Mouse (Mus musculus) megakaryocyte, embryonic 14.5 days (primary cell): ENCODE data around the gene Fam129c. TPM values are rescaled to one million over a fixed set of nuclear protein-coding genes. Genes with fewer than 3 reads are reported as not detected.

Source experiments
- H3K27me3 ChIP-seq: replicated peaks from 2 replicates; pipeline ENCODE3; 2012; ENCODE audit warnings: inconsistent platforms
- H3K36me3 ChIP-seq: replicated peaks from 2 replicates; pipeline ENCODE3; 2012; ENCODE audit warnings: low read length, inconsistent platforms, mixed read lengths
- H3K4me1 ChIP-seq: 2 replicates; pipeline ENCODE4 v1.6.1; 2012; ENCODE audit warnings: inconsistent platforms
- H3K4me3 ChIP-seq: replicated peaks from 2 replicates; pipeline ENCODE3; 2012; ENCODE audit warnings: moderate library complexity, mild to moderate bottlenecking, inconsistent platforms
- H3K9me3 ChIP-seq: 2 replicates; pipeline ENCODE4 v1.6.1; 2012; ENCODE audit warnings: inconsistent platforms
- FLI1 ChIP-seq: IDR thresholded peaks from 2 replicates; pipeline ENCODE4 v1.6.1; 2012; ENCODE audit warnings: low read length, inconsistent platforms, mixed read lengths
- GATA1 ChIP-seq: IDR thresholded peaks from 3 replicates; pipeline ENCODE4 v1.6.1; 2012; ENCODE audit warnings: mixed read lengths, low read length, inconsistent platforms, borderline replicate concordance
- polyA plus RNA-seq: library from polyadenylated mRNA; stranded (reverse); fragments of >175 nt; gene quantifications from 2 replicates; pipeline ENCODE4 v1.2.3, GENCODE M21; 2012; ENCODE audit warnings: low replicate concordance; ENCODE audit not compliant: insufficient read depth

Gene Fam129c
- polyA plus RNA-seq, 1 experiment, result 2.5 TPM

- no peak for TF ChIP-seq GATA1
- no peak for TF ChIP-seq FLI1
- Histone ChIP-seq H3K36me3 (peaks cover 38% of the 10 kb centered on the region), H3K4me1 (peaks cover 79% of the 10 kb centered on the region), H3K27me3 (no peaks in the 10 kb centered on the region), H3K4me3 (peak overlapping the region; percentile 94), H3K9me3 (peaks cover 2% of the 10 kb centered on the region)
These were observed 31.1 kb downstream of the Fam129c start for GRCm38 (mm10) chr8:71628396-71629095.

GRCm38 (mm10) chr8:71629096-71629697 is 31.7 kb downstream of the Fam129c start:
- H3K4me1 ChIP-seq, result peaks cover 85% of the 10 kb centered on the region
- peaks cover 35% of the 10 kb centered on the region for H3K36me3 ChIP-seq
- no peaks in the 10 kb centered on the region for H3K9me3 ChIP-seq
- peak overlapping the region; percentile 94 for H3K4me3 ChIP-seq
- H3K27me3 ChIP-seq, result no peaks in the 10 kb centered on the region
- TF ChIP-seq FLI1 (no peak), GATA1 (no peak)

GRCm38 (mm10) chr8:71629781-71630212 is 32.3 kb downstream of the Fam129c start:
- Histone ChIP-seq H3K4me3 (peak overlapping the region; percentile 94), H3K4me1 (peaks cover 91% of the 10 kb centered on the region), H3K9me3 (no peaks in the 10 kb centered on the region), H3K27me3 (peaks cover 1% of the 10 kb centered on the region), H3K36me3 (peaks cover 35% of the 10 kb centered on the region)
- TF ChIP-seq GATA1 (no peak), FLI1 (no peak)

- Histone ChIP-seq H3K4me3 (no peak overlapping the region), H3K4me1 (peaks cover 95% of the 10 kb centered on the region), H3K9me3 (no peaks in the 10 kb centered on the region), H3K27me3 (peaks cover 9% of the 10 kb centered on the region), H3K36me3 (peaks cover 35% of the 10 kb centered on the region)
- no peak for TF ChIP-seq FLI1
- no peak for TF ChIP-seq GATA1
These were observed 33.3 kb downstream of the Fam129c start for GRCm38 (mm10) chr8:71630761-71631160.

- H3K4me3 ChIP-seq, result peak overlapping the region; percentile 18
- H3K27me3 ChIP-seq, result peaks cover 10% of the 10 kb centered on the region
- no peaks in the 10 kb centered on the region for H3K9me3 ChIP-seq
- TF ChIP-seq FLI1 (no peak), GATA1 (no peak)
- H3K36me3 ChIP-seq, result peaks cover 35% of the 10 kb centered on the region
- peaks cover 98% of the 10 kb centered on the region for H3K4me1 ChIP-seq
These were observed 34.4 kb downstream of the Fam129c start for GRCm38 (mm10) chr8:71631897-71632296.

- H3K9me3 ChIP-seq, result no peaks in the 10 kb centered on the region
- H3K4me3 ChIP-seq, result peak overlapping the region; percentile 91
- H3K27me3 ChIP-seq, result peaks cover 10% of the 10 kb centered on the region
- H3K36me3 ChIP-seq, result peaks cover 31% of the 10 kb centered on the region
- peaks cover 98% of the 10 kb centered on the region for H3K4me1 ChIP-seq
- no peak for TF ChIP-seq GATA1
- TF ChIP-seq FLI1, result no peak
These were observed 35.7 kb downstream of the Fam129c start for GRCm38 (mm10) chr8:71633164-71633563.

- Histone ChIP-seq H3K4me3 (peak overlapping the region; percentile 64), H3K27me3 (peaks cover 14% of the 10 kb centered on the region), H3K4me1 (peaks cover 97% of the 10 kb centered on the region), H3K36me3 (peaks cover 40% of the 10 kb centered on the region), H3K9me3 (no peaks in the 10 kb centered on the region)
- TF ChIP-seq FLI1 (no peak), GATA1 (no peak)
These were observed 36.7 kb downstream of the Fam129c start for GRCm38 (mm10) chr8:71633981-71634667.

- Histone ChIP-seq H3K4me3 (peak overlapping the region; percentile 68), H3K4me1 (peaks cover 72% of the 10 kb centered on the region), H3K27me3 (peaks cover 23% of the 10 kb centered on the region), H3K9me3 (no peaks in the 10 kb centered on the region), H3K36me3 (peaks cover 59% of the 10 kb centered on the region)
- TF ChIP-seq FLI1 (no peak), GATA1 (no peak)
These were observed 40.0 kb downstream of the Fam129c start for GRCm38 (mm10) chr8:71637149-71638095.

- Histone ChIP-seq H3K4me3 (no peak overlapping the region), H3K27me3 (peaks cover 23% of the 10 kb centered on the region), H3K36me3 (peaks cover 68% of the 10 kb centered on the region), H3K9me3 (no peaks in the 10 kb centered on the region), H3K4me1 (peaks cover 71% of the 10 kb centered on the region)
- no peak for TF ChIP-seq GATA1
- no peak for TF ChIP-seq FLI1
These were observed 40.9 kb downstream of the Fam129c start for GRCm38 (mm10) chr8:71638321-71638720.
